Mouse (Mus musculus) left cerebral cortex, adult 2 months (tissue): Measurements from ENCODE around the gene Mrpl9. TPM values are rescaled to one million over a fixed set of nuclear protein-coding genes. Genes with fewer than 3 reads are reported as not detected.

Experiments
- DNase-seq, 2 experiments: peaks; one replicate each; pipeline ENCODE4 v3.0.0; 2021 to 2022; ENCODE audit warnings: low spot score in 2 of 2, mixed read lengths in 1 of 2; ENCODE audit errors: extremely low spot score in 1 of 2
- H3K27ac ChIP-seq: fragments of 200-600 bp; 2 replicates; pipeline ENCODE4 v1.8.1; 2022
- H3K4me3 ChIP-seq: fragments of 200-600 bp; 2 replicates; pipeline ENCODE4 v1.8.1; 2022
- CTCF ChIP-seq: fragments of 200-600 bp; IDR thresholded peaks from 2 replicates; pipeline ENCODE4 v1.8.1; 2022; ENCODE audit warnings: antibody characterized with exemption, mild to moderate bottlenecking, moderate library complexity
- intact Hi-C: fragments of 180-260 bp; cut with DNase I; formaldehyde crosslinking; loops from one replicate; pipeline ENCODE4 v1.15.1; 2025
- total RNA-seq, 2 experiments: library from RNA; stranded (reverse); gene quantifications; 2 replicates each; pipeline ENCODE4 v1.2.3; 2021

The Mrpl9 gene
- total RNA-seq, 2 experiments from 2014 or later = 38.6 to 41.6 TPM

DNA sequence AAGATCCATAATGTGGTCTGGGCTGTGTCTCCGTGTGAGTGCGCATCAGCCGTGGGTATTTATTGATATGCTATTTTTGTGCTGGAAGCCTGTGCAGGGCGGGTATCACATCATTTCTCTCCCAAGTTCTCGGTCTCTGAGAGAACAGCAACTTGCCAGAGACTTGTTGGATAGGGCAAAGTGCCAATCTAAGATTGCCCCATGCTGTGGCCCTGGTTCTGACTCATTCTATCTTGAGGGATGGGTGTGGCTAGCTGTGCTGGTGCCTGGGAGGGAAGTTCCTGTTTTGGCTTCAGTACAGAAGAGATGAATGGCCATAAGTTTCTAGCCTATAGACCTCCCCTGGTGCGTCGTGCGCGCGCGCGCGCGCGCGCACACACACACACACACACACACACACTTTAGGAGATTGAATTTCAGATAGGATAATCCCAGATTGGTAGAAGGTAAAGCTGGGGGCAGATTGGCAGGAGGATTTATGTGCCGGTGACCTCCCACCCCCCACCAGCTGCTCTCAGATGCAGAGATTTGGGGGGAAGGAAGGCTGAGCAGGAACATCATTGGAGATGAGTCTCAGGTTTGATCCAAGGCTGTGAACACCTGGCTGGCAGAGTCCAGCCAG, 39.8 kb downstream of the Mrpl9 start:
- 0 out of 2 replicates have a peak overlapping the region, but pooled peaks have one; percentile 13 for H3K4me3 ChIP-seq
- intact Hi-C loops = no loop called here
- no peak for TF ChIP-seq CTCF
- H3K27ac ChIP-seq = peak overlapping the region; percentile 98
- DNase-seq = no peak

DNA sequence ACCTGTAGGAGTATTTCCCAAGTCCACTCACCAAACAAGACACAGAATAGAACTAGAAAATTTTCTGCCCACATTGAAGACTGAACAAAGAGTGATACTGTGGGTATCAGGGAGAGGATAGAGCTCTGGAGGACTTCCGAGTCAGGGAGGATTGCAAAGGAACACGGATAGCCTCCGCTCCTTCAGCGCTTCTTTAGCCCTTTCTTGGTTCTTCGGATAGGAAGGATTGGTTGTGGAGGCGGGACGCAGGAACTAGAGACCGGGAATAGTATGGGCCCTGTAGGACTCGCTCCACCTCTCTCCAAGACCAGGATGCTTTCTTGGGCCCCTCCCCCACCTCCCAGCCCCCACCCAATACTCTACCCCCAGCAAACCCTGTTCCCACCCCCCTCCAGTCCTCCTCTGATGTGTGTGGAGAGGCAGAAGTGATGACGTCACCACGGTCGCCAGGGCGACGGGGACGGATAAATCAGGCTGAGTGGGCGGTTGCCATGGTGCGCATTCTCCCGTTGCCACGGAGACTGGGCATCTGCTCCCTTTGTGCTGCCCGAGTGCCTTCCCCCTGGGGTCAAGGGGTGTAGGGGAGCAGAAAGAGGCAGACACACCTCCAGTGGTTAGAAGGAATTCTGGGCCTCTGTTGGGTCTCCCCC, 40.8 kb downstream of the Mrpl9 start:
- peak overlapping the region; percentile 98 for H3K27ac ChIP-seq
- peak; percentile 96 for DNase-seq
- intact Hi-C loops = no loop called here
- TF ChIP-seq CTCF = no peak
- H3K4me3 ChIP-seq = peak overlapping the region; percentile 22; the same call in 1 of the 2 replicates

- Histone ChIP-seq H3K27ac (peak overlapping the region; percentile 98), H3K4me3 (no peak overlapping the region)
- no peak for DNase-seq
- TF ChIP-seq CTCF = no peak
- intact Hi-C loops = no loop called here
These were observed 42.8 kb downstream of the Mrpl9 start for GRCm38 (mm10) chr3:94485922-94486321.

DNA sequence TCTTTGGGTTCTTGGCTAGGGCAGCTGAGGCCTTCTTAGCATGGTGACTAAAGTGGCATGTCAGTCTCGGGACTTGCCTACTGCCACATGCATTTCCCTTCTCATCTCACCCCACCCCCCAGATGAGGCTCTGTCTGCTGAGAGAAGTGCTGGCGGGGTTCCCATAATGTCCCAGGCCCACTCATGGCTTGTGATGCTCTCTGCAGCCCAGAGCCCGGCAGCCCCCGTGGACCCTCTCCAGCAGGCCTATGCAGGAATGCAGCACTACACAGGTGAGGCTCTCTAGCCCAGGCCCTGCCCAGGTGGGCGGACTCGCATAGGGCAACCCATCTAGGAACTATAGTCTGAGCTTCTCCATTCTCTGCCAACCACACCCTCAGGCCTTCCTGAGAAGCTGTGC, 44.5 kb downstream of the Mrpl9 start:
- intact Hi-C loops = no loop called here
- peak overlapping the region; percentile 80 for H3K27ac ChIP-seq
- DNase-seq = no peak
- no peak for TF ChIP-seq CTCF
- H3K4me3 ChIP-seq = no peak overlapping the region

- intact Hi-C loops = no loop called here
- Histone ChIP-seq H3K4me3 (no peak overlapping the region), H3K27ac (no peak overlapping the region)
- no peak for DNase-seq
- no peak for TF ChIP-seq CTCF
These were observed 54.0 kb downstream of the Mrpl9 start for GRCm38 (mm10) chr3:94497162-94497561.

Other genes starting within 250 kb of the Mrpl9 start
- gene Gm5286, start 246.6 kb upstream of the Mrpl9 start, total RNA-seq = not detected
- gene Gm4778, start 179.3 kb upstream of the Mrpl9 start, total RNA-seq = not detected
- 10 to 100 TPM; 17.6 to 19.0 TPM for gene Them4, start 133.2 kb upstream of the Mrpl9 start, total RNA-seq
- gene Them5, start 101.2 kb upstream of the Mrpl9 start, total RNA-seq = not detected
- gene C2cd4d, start 80.9 kb upstream of the Mrpl9 start, total RNA-seq = under 1 TPM in 1 of 2 experiments, not detected in 1; 0.44 TPM
- under 1 TPM; 0.52 to 0.91 TPM for gene Rorc, start 70.5 kb upstream of the Mrpl9 start, total RNA-seq
- 1 to 10 TPM in 1 of 2 experiments, under 1 TPM in 1; 0.72 to 1.1 TPM for gene Lingo4, start 44.8 kb upstream of the Mrpl9 start, total RNA-seq
- gene Tdrkh, start 30.0 kb upstream of the Mrpl9 start, total RNA-seq = 10 to 100 TPM; 38.8 to 38.9 TPM
- gene Oaz3, start 597 bp downstream of the Mrpl9 start, total RNA-seq = not detected
- gene Celf3, start 35.0 kb downstream of the Mrpl9 start, total RNA-seq = 100 to 1,000 TPM; 159 to 177 TPM
- 1 to 10 TPM; 4.4 to 5.8 TPM for gene Riiad1, start 37.0 kb downstream of the Mrpl9 start, total RNA-seq
- 100 to 1,000 TPM; 102 to 107 TPM for gene Snx27, start 139.4 kb downstream of the Mrpl9 start, total RNA-seq
- not detected for gene Gm10972, start 199.8 kb downstream of the Mrpl9 start, total RNA-seq
- gene Tuft1, start 215.6 kb downstream of the Mrpl9 start, total RNA-seq = 1 to 10 TPM; 1.8 to 1.9 TPM